Mouse (Mus musculus) heart, embryonic 13.5 days (tissue): Measurements from ENCODE around the gene Gm5934. TPM values are rescaled to one million over a fixed set of nuclear protein-coding genes. Genes with fewer than 3 reads are reported as not detected.
"Not testable (repeated sequence)": the region's sequence is repeated elsewhere in the genome, so short reads cannot be mapped to it uniquely, and the experiment has no call there.

Experiments used
- ATAC-seq: fragments of 200-750 bp; cut with Nextera tagmentation; 2 replicates; pipeline ENCODE4 v1.8.0; 2017; ENCODE audit warnings: moderate TSS enrichment; ENCODE audit not compliant: insufficient number of reproducible peaks, low FRiP score, low TSS enrichment; ENCODE audit errors: extremely low read depth
- H3K27ac ChIP-seq: fragments of 300-500 bp; sonication (generic); replicated peaks from 2 replicates; pipeline ENCODE4 v1.5.1; 2015; ENCODE audit warnings: moderate library complexity, mild to moderate bottlenecking, inconsistent platforms
- H3K27me3 ChIP-seq: fragments of 300-500 bp; sonication (generic); replicated peaks from 2 replicates; pipeline ENCODE4 v1.6.1; 2015; ENCODE audit warnings: mild to moderate bottlenecking, inconsistent platforms
- H3K36me3 ChIP-seq: fragments of 300-500 bp; sonication (generic); 2 replicates; pipeline ENCODE4 v1.6.1; 2015; ENCODE audit warnings: mild to moderate bottlenecking, inconsistent platforms
- H3K4me1 ChIP-seq: fragments of 300-500 bp; sonication (generic); 2 replicates; pipeline ENCODE4 v1.6.1; 2015; ENCODE audit warnings: inconsistent platforms
- H3K4me2 ChIP-seq: fragments of 300-500 bp; sonication (generic); 2 replicates; pipeline ENCODE4 v1.6.1; 2015; ENCODE audit warnings: inconsistent platforms, mild to moderate bottlenecking, moderate library complexity
- H3K4me3 ChIP-seq: fragments of 300-500 bp; sonication (generic); 2 replicates; pipeline ENCODE4 v1.5.1; 2015; ENCODE audit warnings: moderate library complexity, mild to moderate bottlenecking, inconsistent platforms
- H3K9ac ChIP-seq: fragments of 300-500 bp; sonication (generic); 2 replicates; pipeline ENCODE4 v1.6.1; 2015; ENCODE audit warnings: inconsistent platforms, mild to moderate bottlenecking, moderate library complexity
- H3K9me3 ChIP-seq: fragments of 300-500 bp; sonication (generic); 2 replicates; pipeline ENCODE4 v1.6.1; 2016; ENCODE audit warnings: inconsistent platforms
- WGBS: fragments of 180-500 bp; shearing (Covaris S2); methylation state at CpG from one replicate; pipeline ENCODE4 v1.1.7; 2015; ENCODE audit warnings: mixed read lengths; 5-methylcytosine and 5-hydroxymethylcytosine counted together
- polyA plus RNA-seq: library from polyadenylated mRNA; unstranded; fragments of >200 nt; fragmentation: Nextera tagmentation; extraction: Ambion mirVana; gene quantifications from 2 replicates; pipeline ENCODE4 v1.2.1, GENCODE M21; 2015

Gene Gm5934
- polyA plus RNA-seq, result not detected in 2 replicates

DNA sequence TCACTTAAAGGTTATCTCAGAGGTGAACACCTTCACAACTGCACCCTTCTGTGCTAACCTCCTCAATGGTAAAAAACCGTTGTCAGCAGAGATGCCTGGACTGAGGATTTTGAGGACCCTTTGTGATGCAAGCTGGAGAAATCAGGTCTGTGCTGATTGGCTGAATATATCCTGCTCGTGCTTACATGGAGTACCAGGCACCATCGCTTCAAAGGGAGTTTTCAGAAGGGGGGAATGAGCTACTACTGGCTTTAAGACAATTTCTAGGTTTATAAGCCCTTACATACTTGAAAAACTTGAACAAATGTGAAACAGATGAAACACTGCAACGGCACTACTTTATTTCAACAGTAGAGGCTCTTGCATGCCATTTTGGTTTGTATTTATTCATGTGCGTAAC lies at the start of gene Gm5934:
Gene Gm5934 (minus strand): TSS at position 101 of the 400 bp plus-strand sequence.
- H3K9me3 ChIP-seq, H3K4me2 ChIP-seq, H3K27ac ChIP-seq, H3K4me1 ChIP-seq, H3K27me3 ChIP-seq, H3K36me3 ChIP-seq, H3K4me3 ChIP-seq, H3K9ac ChIP-seq, ATAC-seq: not testable (repeated sequence)
- 63% methylated on average over 5 of the region's 5 CpGs for WGBS

Other genes with a start within 250 kb of the Gm5934 start
- gene Gm4297, start 74.1 kb upstream of the Gm5934 start, polyA plus RNA-seq, result not detected in 2 replicates